Mouse (Mus musculus) liver, adult (tissue): ENCODE measurements around the gene Tmem151a.

Experiments used
- GATA4 ChIP-seq: IDR thresholded peaks from 2 replicates; pipeline ENCODE4 v1.6.1; 2014; ENCODE audit warnings: mild to moderate bottlenecking, low read length; ENCODE audit not compliant: insufficient replicate concordance

Tmem151a gene

GRCm38 (mm10) chr19:5079279-5079678 is 6.1 kb downstream of the Tmem151a start:
- no peak for TF ChIP-seq GATA4

DNA sequence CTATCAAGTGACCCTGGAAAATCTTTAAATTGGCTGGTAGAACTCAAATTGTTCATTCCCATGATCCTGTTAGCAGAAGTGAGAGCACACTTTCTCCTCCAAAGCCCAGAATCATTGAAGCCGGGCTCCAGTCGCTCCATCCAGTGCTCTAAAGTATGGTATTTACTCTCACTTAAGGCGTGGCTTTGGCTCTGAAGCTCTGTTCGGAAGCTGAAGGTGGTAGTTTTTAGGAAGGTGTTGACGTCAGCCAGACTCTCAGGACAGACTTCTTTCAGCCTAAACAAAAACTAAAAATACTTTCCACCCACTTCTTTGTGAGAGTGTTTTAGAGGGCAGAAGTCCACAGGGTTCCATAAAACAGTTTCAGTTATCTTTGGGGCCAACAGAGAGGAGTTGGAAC is 11.8 kb downstream of the Tmem151a start:
- no peak for TF ChIP-seq GATA4

DNA sequence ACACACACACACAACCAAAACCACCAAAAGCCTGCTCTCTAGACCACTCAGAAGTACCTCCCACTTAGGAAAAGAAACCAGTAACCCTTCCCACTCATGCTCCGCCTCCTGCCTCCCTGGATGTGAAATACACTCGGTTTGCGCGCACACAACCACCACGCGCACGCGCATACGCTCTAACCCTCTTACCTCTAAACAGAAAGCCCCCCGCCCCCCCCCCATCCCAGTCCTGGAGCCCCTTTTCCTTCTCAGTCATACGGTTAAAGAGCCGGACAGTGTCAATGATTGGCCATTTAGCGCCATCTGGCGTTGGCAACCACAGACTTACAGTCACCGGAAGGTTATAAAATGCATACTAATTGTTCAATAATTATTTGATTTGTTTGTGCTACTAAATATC is 12.3 kb downstream of the Tmem151a start:
- no peak for TF ChIP-seq GATA4

DNA sequence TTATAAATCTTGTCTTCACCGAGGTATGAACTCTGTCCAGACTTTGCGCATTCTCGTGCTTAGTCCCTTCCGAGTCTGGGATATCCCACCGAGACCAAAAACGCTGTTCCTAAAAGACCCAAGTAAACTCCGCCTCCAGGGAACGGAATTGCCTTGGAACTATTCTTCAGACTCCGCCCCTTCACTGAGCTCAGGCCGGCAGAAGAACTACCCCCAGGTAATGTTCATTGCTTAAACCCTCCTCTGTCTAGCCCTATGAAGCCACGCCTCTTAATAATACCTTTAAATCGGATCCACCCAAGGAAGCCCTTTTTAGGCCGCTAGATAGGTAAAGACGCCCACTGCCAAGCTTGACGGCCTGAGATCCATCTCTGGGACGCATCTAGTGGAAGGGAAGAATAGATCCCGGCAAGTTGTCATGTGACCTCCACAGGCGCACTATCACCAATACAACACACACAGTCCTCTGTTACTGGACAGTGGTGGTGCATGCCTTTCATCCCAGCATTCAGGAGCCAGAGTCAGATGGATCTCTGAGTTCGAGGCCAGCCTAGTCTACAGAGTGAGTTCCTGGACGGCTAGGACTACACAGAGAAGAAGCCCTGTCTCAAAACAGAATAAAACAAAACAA is 12.8 kb downstream of the Tmem151a start:
- no peak for TF ChIP-seq GATA4

- no peak for TF ChIP-seq GATA4
These were observed 13.6 kb downstream of the Tmem151a start for GRCm38 (mm10) chr19:5071545-5072369.

- no peak for TF ChIP-seq GATA4
These were observed 14.3 kb downstream of the Tmem151a start for GRCm38 (mm10) chr19:5071077-5071476.

GRCm38 (mm10) chr19:5069978-5070377 is 15.4 kb downstream of the Tmem151a start:
- no peak for TF ChIP-seq GATA4

- no peak for TF ChIP-seq GATA4
These were observed 15.8 kb downstream of the Tmem151a start for GRCm38 (mm10) chr19:5069486-5069885.

DNA sequence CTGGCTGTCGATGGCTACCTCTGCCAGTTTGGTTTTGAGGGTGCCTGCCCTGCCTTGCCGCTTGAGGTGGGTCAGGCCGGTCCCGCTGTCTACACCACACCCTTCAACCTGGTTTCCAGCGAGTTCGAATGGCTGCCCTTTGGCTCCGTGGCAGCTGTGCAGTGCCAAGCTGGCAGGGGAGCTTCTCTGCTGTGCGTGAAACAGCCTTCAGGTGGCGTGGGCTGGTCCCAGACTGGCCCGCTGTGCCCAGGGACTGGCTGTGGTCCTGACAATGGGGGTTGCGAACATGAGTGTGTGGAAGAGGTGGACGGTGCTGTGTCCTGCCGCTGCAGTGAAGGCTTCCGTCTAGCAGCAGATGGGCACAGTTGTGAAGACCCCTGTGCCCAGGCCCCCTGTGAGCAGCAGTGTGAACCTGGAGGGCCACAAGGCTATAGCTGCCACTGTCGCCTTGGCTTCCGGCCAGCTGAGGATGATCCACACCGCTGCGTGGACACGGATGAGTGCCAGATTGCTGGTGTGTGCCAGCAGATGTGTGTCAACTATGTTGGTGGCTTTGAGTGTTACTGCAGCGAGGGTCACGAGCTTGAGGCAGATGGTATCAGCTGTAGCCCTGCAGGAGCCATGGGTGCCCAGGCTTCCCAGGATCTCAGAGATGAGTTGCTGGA is 16.6 kb downstream of the Tmem151a start:
- no peak for TF ChIP-seq GATA4

- no peak for TF ChIP-seq GATA4
These were observed 17.3 kb downstream of the Tmem151a start, which contains the start of gene Cd248 for GRCm38 (mm10) chr19:5067867-5068569. TSS of gene Cd248 (plus strand) at chr19:5068078.

- no peak for TF ChIP-seq GATA4
These were observed 18.1 kb downstream of the Tmem151a start for GRCm38 (mm10) chr19:5067040-5067799.

- no peak for TF ChIP-seq GATA4
These were observed 20.2 kb downstream of the Tmem151a start for GRCm38 (mm10) chr19:5065104-5065503.

- TF ChIP-seq GATA4, result no peak
These were observed 22.9 kb downstream of the Tmem151a start for GRCm38 (mm10) chr19:5062446-5062845.

DNA sequence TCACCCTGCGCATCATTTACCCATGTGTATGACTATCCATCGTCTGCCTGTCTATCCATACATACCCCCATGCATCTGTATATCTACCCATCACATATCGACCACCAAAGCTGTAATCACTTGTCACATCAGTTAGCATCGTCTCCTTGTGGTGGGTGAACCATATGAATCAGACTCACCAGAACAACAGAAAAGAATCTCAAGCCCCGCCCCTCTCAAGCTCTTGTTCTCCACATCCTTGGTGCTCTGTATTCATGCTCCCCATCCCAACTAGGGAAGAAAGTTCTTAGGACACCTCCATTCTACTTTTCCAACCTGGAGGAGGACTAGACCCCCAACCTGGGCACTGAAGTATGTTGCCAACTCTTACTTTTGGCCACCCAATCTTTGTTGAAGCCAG is 23.3 kb downstream of the Tmem151a start:
- no peak for TF ChIP-seq GATA4

- TF ChIP-seq GATA4, result no peak
These were observed 24.7 kb downstream of the Tmem151a start for GRCm38 (mm10) chr19:5060365-5061330.
